Mouse (Mus musculus) cortical plate, adult 2 months (tissue): Measurements from ENCODE around the gene Tmem82. TPM values are rescaled to one million over a fixed set of nuclear protein-coding genes. Genes with fewer than 3 reads are reported as not detected.

ENCODE experiments used
- H3K27ac ChIP-seq: fragments of 200-500 bp; 2 replicates; pipeline ENCODE4 v1.5.1; 2012; ENCODE audit warnings: low read length, control low read depth, inconsistent platforms; ENCODE audit not compliant: insufficient read depth
- H3K4me1 ChIP-seq: fragments of 200-500 bp; 2 replicates; pipeline ENCODE4 v1.6.1; 2011; ENCODE audit warnings: low read length; ENCODE audit not compliant: control insufficient read depth, insufficient read depth
- H3K4me3 ChIP-seq: fragments of 200-500 bp; 2 replicates; pipeline ENCODE4 v1.5.1; 2011; ENCODE audit warnings: mild to moderate bottlenecking, low read length, control low read depth; ENCODE audit not compliant: insufficient read depth
- CTCF ChIP-seq: fragments of 200-500 bp; IDR thresholded peaks from 2 replicates; pipeline ENCODE4 v1.5.1; 2011; ENCODE audit warnings: mild to moderate bottlenecking, control low read depth, low read length; ENCODE audit not compliant: insufficient read depth; ENCODE audit errors: extremely low read depth
- POLR2A ChIP-seq: fragments of 200-500 bp; IDR thresholded peaks from 2 replicates; pipeline ENCODE4 v1.6.1; 2011; ENCODE audit warnings: mild to moderate bottlenecking, low read length, control low read depth; ENCODE audit not compliant: insufficient read depth; ENCODE audit errors: extremely low read depth
- polyA plus RNA-seq: library from polyadenylated mRNA; depleted of rRNA; stranded (reverse); fragments of >200 nt; gene quantifications from 2 replicates; pipeline ENCODE4 v1.2.3, GENCODE M21; 2012

The Tmem82 gene
- polyA plus RNA-seq, 1 experiment = 0.40 TPM

DNA sequence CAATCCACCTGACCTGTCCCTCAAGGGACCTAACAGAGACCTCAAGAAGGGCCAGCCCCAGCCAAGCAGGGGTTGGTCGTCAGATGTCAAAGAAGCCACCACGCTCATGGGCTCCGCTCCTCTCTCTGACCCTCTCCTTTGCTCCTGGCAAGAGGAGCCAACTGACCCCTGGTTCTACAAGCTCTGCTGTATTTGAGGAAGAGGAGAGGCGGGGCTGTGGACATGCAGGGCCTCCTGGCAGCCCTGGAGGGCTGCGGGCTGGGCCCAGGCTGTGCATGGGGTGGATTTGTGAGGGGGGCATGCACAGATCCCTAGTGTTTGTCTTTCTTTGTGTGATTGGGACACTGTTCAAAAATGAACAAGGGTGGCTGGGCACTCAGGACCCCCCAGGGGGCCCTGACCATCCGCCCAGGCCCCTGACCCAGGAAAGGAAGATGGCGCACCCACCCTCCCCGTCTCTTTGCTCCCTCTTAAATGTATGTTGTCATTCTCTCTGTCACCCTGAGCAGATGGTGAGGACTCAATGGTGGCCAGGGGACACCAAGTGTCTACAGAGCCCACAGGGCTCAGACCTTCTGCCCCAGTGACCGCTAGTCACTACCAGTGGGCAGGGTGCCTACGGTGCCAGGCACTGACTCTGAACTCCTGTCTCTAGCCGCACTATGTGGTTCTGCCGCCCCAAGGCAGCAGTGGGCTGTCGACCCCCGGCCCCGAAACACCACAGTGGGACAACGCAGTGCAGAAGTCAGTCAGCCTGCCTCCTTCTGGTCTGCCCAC, 7.5 kb upstream of the Tmem82 start:
- H3K27ac ChIP-seq = no peak overlapping the region
- H3K4me3 ChIP-seq = no peak overlapping the region
- no peak for TF ChIP-seq POLR2A
- TF ChIP-seq CTCF = no peak
- H3K4me1 ChIP-seq = no peaks in the 10 kb centered on the region

- Histone ChIP-seq H3K27ac (no peak overlapping the region), H3K4me3 (no peak overlapping the region), H3K4me1 (no peaks in the 10 kb centered on the region)
- TF ChIP-seq CTCF (peak; percentile 56), POLR2A (no peak)
Observed at GRCm38 (mm10) chr4:141624983-141625773, 6.7 kb upstream of the Tmem82 start.

- TF ChIP-seq POLR2A = no peak
- no peak for TF ChIP-seq CTCF
- Histone ChIP-seq H3K27ac (no peak overlapping the region; the same call in 1 of the 2 replicates), H3K4me3 (no peak overlapping the region)
Observed at GRCm38 (mm10) chr4:141624134-141624533, 5.7 kb upstream of the Tmem82 start.

GRCm38 (mm10) chr4:141623666-141624065, 5.2 kb upstream of the Tmem82 start, which contains the start of gene Slc25a34:
TSS of gene Slc25a34 (minus strand) at chr4:141623821.
- no peaks in the 10 kb centered on the region for H3K4me1 ChIP-seq
- peak within 1 kb of the TSS; percentile 24; the same call in 1 of the 2 replicates for H3K4me3 ChIP-seq
- TF ChIP-seq CTCF (no peak), POLR2A (peak; percentile 50)
- H3K27ac ChIP-seq = no peak within 1 kb of the TSS; the same call in 1 of the 2 replicates

More at GRCm38 (mm10) chr4:141624134-141624533, 5.7 kb upstream of the Tmem82 start:
- no peaks in the 10 kb centered on the region for H3K4me1 ChIP-seq

- H3K27ac ChIP-seq = no peak overlapping the region
Observed at GRCm38 (mm10) chr4:141623037-141623436, 4.6 kb upstream of the Tmem82 start.

GRCm38 (mm10) chr4:141622580-141622979, 4.1 kb upstream of the Tmem82 start:
- TF ChIP-seq POLR2A (no peak), CTCF (no peak)
- H3K4me1 ChIP-seq = no peaks in the 10 kb centered on the region
- no peak overlapping the region for H3K4me3 ChIP-seq
- no peak overlapping the region for H3K27ac ChIP-seq

More at GRCm38 (mm10) chr4:141623037-141623436, 4.6 kb upstream of the Tmem82 start:
- TF ChIP-seq POLR2A = no peak
- no peak for TF ChIP-seq CTCF
- Histone ChIP-seq H3K4me3 (peak overlapping the region; percentile 24; the same call in 1 of the 2 replicates), H3K4me1 (no peaks in the 10 kb centered on the region)

DNA sequence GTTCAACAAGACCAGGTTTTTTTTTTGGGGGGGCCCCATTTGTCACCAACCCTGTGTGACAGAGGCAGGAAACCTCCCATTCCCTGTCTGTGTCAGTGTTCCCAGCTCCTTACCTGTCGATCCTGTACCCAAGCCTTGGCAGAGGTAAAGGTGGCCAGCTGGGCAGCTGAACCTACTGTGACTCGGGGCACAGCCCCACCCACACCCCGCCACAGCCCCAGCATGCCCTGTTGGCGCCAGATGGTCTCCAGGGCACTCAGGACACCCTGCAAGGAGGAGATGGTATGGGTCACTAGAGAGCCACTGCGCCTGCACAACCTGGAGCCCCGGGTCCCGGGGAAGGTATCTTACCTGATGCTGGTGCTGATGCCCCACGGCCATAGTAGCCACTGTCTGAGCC, 3.7 kb upstream of the Tmem82 start:
- Histone ChIP-seq H3K27ac (no peak overlapping the region), H3K4me3 (no peak overlapping the region), H3K4me1 (no peaks in the 10 kb centered on the region)
- TF ChIP-seq CTCF = no peak

DNA sequence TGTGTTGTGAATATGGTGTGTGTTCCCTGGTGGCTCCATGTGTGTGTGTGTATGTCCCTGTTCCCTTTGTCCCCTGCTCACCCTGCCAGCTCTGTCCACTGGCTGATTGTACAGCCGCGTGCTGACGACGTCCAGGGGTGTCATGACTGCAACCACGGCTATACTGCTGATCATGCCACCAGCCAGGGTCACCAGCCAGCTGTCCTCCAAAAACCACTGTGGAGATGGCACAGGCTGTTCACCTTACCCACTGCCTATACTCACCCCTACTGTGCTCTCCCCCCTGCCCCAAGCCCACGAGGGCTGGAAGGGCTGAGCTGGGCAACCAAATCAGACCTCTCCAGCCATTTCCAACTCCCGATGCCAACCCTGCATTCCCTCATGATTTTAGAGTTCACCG, 2.9 kb upstream of the Tmem82 start:
- H3K4me3 ChIP-seq = no peak overlapping the region
- TF ChIP-seq POLR2A = no peak
- no peak for TF ChIP-seq CTCF
- no peaks in the 10 kb centered on the region for H3K4me1 ChIP-seq
- no peak overlapping the region for H3K27ac ChIP-seq

DNA sequence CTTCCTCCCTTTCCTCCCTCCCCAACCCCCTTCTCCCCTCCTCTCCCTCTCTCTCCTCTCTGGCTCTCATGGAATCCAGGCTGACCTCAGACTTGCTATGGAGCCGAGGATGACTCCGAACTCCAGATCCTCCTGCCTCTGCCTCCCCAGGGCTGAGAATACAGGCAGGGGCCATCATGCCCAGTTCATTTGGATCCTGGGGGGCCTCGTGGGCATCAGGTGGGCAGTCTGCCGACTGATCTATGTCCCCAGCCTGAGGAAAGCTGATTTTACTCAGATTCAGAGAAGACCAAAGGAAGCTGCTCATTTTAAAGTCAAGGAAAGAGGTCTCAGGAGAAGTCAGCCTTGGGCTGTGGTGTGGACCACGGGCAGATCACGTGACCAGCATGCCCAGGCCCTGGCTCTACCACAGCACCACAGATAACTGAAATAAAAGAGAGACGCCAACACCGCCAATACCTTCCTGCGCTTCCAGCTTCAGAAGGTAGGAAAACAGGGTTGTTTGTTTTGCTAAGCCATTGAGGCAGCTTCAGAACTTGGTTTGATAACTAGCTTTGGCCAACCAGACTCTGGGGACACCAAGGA, 958 bp upstream of the Tmem82 start:
- no peak for TF ChIP-seq CTCF
- TF ChIP-seq POLR2A = no peak
- H3K27ac ChIP-seq = no peak overlapping the region
- H3K4me1 ChIP-seq = no peaks in the 10 kb centered on the region
- H3K4me3 ChIP-seq = no peak overlapping the region
